Mouse (Mus musculus) gastrocnemius, postnatal 4 days (tissue): Measurements from ENCODE around the gene Fopnl. TPM values are rescaled to one million over a fixed set of nuclear protein-coding genes. Genes with fewer than 3 reads are reported as not detected.
A peak's percentile ranks its signal among the peaks of the same experiment; 100 is the strongest.

Experiments
- DNase-seq, 2 experiments: peaks; one replicate each; pipeline ENCODE4 v3.0.0; 2021 to 2022; ENCODE audit warnings: low spot score in 2 of 2, mixed read lengths in 2 of 2
- total RNA-seq, 2 experiments: library from RNA; stranded (reverse); gene quantifications; 2 replicates each; pipeline ENCODE4 v1.2.3; 2021

Fopnl gene
- total RNA-seq, 2 experiments from 2014 or later = 59.5 to 60.6 TPM

- no peak for DNase-seq
Measured at GRCm38 (mm10) chr16:14308245-14309073, 8.7 kb downstream of the Fopnl start.

DNA sequence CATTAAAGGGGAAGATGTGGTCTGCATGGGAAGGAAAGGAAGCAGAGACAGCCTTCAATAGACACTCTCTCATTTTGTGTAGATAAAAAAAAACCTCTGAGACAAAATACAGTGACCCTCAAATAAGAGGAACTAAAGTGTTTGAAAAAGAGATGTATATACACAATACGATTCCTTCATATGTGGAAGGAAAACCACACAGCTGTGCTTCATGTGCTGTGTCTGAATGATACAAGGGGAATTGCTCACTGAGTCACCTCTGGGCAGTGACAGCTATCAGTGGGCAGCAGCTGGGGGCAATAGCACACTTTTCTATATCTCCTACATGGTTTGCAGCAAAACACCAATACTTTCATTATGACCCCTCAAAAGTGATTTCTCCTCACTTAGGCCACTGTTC is 9.8 kb downstream of the Fopnl start:
- DNase-seq = no peak

DNA sequence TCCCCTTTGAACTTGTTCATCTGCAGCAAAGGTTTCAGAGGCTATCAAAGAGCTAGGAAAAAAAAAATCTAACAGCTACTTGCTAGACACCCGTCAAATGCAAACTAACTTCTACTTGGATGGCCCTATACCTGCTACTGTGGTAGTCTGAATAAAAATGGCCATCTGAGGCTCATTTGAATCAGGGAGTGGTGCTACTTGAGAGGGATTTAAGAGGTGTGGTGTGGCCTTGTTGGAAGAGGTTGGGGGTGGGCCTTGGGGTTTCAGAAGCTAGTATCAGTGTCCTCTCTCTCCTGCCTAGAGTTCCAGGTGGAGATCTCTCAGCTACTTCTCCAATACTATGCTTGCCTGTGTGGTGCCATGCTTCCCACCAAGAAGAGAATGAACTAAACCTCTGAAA is 10.8 kb downstream of the Fopnl start:
- DNase-seq = no peak

DNA sequence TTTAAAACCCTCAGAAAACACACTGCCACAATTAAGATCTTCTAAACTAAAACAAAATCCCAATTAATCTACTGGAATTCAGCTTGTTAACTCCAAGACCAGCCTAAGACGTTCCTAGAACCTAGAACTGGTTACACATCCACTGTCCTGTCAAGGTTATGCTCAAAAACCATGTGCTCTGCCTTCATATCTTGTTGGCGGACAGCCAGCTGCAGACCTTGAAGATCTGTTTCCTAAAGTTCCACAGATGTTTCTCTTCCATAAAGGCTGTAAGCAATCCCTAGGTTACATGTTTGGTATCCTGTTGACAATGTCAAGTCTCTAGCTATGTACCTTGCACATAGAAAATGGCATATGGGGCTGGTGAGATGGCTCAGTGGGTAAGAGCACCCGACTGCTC is 12.4 kb downstream of the Fopnl start:
- no peak for DNase-seq

GRCm38 (mm10) chr16:14303676-14304075 is 13.5 kb downstream of the Fopnl start:
- DNase-seq = no peak

- DNase-seq = no peak
Measured at GRCm38 (mm10) chr16:14303148-14303547, 14.1 kb downstream of the Fopnl start.

DNA sequence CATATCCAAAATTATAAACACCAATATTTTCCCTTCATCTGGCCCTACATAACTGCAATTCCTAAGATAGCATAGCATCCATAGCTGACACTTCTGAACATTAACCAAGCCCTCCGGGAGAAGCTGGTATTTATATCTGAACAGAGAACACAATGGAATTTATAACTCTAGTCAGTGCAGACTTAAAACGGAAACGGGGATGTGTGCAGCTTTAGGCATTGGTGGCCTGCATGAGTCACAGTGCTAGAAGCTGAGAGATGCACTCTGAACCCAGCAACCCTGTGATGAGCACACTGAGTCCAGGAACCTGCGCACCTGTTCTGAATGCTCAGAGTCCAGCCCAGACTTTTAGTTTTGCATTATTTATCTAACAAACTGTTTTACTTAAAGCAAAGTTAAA is 18.7 kb downstream of the Fopnl start:
- DNase-seq = no peak

DNA sequence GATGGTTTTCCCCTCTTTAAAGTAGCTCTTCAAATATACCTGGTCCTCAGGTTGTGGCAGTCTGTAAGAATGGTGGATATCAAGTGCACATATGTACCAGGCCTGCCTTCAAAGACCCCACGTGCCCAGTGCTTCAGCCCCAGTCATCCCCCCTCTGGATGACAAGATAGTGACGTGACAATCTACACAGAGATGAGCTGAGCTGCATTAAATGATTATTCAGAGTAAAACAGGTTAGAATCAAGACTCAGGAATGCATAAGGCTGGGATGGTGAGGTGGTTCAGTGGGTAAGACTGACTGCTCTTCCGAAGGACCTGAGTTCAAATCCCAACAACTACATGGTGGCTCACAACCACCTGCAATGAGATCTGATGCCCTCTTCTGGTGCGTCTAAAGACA is 19.5 kb downstream of the Fopnl start:
- DNase-seq = no peak

- no peak for DNase-seq
Measured at GRCm38 (mm10) chr16:14297137-14297536, 20.1 kb downstream of the Fopnl start.

DNA sequence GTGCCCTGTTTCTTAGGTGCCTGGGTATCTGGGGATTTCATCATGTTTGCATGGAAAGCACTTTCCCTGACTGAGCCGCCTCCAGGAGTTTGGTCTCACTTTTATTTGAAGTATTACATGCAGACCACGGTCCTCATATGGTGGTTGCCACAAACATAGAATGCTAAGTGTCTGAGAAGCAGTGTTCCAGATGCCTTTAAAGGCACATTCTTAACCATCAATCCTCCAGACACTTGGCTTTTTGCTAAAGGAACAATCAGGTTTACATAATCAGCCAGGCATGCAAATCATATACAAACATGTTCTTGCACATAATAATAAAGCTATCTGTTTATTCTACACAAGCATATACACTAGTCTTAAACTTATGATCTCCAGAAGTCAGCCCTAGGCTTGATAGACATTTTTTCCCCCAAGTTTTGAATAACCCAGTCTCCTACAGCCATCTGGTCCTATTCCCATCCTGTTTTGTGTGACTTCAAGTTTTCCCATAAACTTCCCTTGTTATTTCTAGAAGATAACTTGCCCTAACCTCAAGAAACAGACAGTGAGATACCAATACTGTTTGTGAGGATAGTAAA is 20.6 kb downstream of the Fopnl start:
- DNase-seq = no peak

- no peak for DNase-seq
Measured at GRCm38 (mm10) chr16:14295291-14295690, 21.9 kb downstream of the Fopnl start.

DNA sequence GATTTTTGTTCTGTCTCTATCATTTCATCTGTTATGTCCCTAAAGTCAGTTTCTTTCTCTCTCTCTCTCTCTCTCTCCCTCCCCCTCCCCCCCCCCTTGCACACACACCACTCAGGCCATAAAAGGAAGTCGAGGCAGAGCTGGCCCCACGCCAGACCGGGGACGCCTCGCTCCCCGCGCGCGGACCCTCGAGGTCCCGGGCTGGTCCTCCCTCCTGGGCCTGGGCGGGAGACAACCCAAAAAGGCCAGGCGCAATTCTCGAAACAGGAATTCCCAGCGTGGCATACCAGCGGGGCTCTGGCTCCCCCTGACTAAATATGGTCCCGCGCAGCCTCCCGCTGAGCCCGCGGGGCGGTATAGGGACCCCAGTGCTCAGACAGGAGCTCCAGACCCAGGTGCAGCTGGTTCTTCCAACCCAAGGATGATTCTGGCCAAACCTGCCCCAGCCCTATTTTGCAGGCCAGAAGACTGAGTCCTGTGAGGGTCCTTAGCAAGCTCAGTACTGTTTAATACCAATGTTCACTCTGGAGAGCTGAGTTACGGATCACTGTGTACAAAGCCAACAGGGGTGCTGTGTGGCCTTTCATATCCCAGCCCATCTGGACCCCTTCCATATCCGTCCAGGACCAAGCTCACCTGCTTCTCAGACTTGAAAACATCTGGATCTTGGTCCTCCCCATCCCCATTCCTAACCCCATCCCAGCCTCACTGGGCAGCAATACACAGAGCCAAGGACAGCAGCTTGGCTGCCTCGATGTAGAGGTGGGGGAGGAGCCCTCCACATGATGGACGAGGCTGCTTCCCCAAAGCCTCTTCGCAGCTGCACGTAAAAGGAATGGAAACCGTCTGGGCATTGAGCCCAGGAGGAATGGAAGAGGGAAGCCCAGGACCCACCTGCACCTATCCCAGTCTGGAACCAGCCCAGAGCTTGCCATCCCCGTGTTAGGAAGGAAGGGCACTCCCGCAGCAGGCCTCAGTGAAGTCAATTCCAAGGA is 24.7 kb downstream of the Fopnl start:
- DNase-seq = no peak

GRCm38 (mm10) chr16:14291223-14291622 is 26.0 kb downstream of the Fopnl start, which contains the start of gene Myh11:
TSS of gene Myh11 (minus strand) at chr16:14291372.
- DNase-seq = peak; percentile 68 to 77

GRCm38 (mm10) chr16:14272374-14272965 is 44.7 kb downstream of the Fopnl start:
- DNase-seq = no peak

DNA sequence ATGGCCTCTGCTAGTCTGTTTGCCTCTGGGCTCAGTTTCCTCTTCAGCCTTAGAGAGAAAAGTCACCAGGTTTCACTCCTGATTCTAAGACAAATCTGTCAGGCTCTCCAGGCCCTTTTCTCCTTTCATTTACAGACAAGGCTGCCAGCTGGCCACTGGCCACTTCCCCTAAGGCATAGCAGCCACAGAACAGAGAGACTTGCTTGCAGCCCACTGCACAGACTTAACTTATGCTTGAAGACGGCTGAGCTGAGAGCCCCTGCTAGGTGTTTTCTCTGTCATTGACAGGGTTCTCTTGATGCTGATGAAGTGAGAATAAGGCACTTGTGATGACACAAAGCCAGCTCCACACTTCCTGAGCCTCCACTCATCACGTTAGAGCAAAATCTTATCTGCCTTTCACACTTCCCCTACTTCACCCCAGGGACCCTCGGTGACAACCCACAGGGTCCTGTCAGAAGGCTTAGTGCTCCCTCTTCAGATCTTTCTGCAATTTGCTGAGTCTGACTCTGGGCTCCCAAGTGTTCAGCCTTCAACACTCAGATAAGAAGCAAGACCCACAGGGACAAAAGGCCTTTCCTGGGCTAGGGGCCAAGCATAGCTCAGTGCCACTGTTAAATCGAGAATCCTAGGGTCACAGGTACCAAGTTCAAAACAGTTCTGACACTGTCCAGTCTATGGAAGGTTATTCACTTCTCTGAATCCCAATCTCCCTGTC is 51.8 kb downstream of the Fopnl start:
- no peak for DNase-seq

GRCm38 (mm10) chr16:14264504-14264903 is 52.7 kb downstream of the Fopnl start:
- DNase-seq = no peak

DNA sequence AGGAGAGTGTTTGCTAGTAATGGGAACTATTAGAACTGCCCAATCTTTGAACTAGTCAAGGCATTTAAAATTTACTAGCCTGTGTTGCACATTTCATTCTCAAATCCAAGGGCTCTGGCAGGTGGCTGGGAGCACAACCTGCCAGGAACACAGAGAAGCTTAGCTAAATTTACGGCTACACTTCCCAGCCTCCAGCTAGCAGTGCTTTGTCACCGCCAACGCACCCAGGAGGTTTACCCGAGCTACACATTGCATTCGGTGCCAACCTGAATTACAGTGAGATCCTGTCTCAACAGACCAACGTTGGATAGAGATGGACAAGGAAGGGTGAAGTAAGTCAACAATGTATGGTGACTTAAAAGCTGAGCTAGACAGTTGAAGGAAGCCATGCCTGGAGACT is 54.0 kb downstream of the Fopnl start:
- DNase-seq = no peak

DNA sequence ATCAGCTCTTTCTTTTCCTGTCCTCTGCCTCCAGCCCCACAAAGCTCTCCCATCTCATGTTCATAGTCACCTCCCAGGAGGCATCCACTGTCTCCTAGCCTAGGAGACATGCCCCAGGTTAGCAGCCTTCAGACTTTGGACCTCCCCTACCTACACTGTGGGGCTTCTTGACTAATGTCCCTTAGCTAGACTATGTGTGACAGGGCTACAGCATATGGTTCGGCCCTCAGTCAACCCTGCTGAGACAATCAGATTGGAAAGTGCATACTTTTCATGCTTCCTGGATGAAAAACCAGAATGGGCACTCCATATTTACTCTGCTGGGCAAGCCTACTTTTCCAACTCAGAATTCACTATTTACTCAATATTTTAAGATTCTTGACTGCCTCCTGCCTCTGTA is 54.8 kb downstream of the Fopnl start:
- DNase-seq = no peak

DNA sequence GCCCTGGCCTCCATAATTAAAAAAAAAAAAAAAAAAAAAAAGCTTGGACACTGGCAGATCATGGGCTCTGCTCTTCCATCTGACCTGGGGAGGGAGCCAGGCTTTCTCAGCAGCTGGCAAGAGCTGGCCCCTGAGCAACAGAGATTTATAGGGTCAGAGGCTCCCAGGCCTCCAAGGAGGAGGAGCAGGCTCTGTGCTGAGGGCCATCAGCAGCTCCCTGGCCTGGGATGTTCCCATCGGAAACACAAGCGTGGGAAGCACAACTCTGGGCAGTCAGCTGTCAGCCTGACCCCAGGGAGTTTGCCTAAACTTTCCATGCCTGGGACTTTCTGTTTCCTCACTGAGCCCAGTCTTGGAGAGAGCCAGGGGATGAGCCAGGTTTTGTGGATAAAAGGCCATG is 58.3 kb downstream of the Fopnl start:
- peak in 1 of 2 experiments; percentile 30 for DNase-seq

- DNase-seq = no peak
Measured at GRCm38 (mm10) chr16:14253586-14253985, 63.6 kb downstream of the Fopnl start.

DNA sequence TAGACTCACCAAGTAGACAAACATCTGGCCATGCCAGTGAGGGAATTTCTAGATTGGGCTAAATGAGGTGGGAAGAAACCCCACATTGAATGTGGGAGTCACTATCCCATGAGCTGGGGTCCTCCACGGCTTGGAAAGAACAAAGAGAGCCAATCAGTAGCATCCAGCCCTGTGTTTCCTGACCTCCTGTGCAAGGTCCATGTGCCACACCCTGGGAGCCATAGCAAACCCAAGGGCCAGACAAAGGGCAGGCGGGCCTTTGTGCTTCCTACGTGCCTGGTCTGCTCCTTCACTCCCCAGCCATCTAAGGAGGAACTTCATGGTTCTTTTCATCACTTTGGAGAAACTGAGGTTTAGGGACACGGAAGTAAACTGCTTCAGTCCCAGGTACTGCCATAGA is 64.3 kb downstream of the Fopnl start:
- no peak for DNase-seq
